Mouse (Mus musculus) brown adipose tissue, adult 24 weeks (tissue): Measurements from ENCODE around the gene Rhbdl1. TPM values are rescaled to one million over a fixed set of nuclear protein-coding genes. Genes with fewer than 3 reads are reported as not detected.

ENCODE experiments used
- H3K27ac ChIP-seq: fragments of 200-500 bp; replicated peaks from 2 replicates; pipeline ENCODE4 v1.5.1; 2012; ENCODE audit warnings: low read depth, mild to moderate bottlenecking, low read length
- H3K4me1 ChIP-seq: fragments of 200-500 bp; 2 replicates; pipeline ENCODE4 v1.6.1; 2012; ENCODE audit warnings: low read length, mixed read lengths; ENCODE audit not compliant: control insufficient read depth, insufficient read depth, insufficient read length
- H3K4me3 ChIP-seq: fragments of 200-500 bp; 2 replicates; pipeline ENCODE4 v1.5.1; 2012; ENCODE audit warnings: low read depth, mild to moderate bottlenecking, low read length, moderate library complexity; ENCODE audit not compliant: insufficient read depth
- polyA plus RNA-seq: library from polyadenylated mRNA; stranded (reverse); fragments of >200 nt; gene quantifications from 2 replicates; pipeline ENCODE4 v1.2.4, GENCODE M21; 2012; ENCODE audit not compliant: missing spikeins, insufficient read depth, insufficient read length

Gene Rhbdl1
- polyA plus RNA-seq, 1 experiment = 3.4 TPM

DNA sequence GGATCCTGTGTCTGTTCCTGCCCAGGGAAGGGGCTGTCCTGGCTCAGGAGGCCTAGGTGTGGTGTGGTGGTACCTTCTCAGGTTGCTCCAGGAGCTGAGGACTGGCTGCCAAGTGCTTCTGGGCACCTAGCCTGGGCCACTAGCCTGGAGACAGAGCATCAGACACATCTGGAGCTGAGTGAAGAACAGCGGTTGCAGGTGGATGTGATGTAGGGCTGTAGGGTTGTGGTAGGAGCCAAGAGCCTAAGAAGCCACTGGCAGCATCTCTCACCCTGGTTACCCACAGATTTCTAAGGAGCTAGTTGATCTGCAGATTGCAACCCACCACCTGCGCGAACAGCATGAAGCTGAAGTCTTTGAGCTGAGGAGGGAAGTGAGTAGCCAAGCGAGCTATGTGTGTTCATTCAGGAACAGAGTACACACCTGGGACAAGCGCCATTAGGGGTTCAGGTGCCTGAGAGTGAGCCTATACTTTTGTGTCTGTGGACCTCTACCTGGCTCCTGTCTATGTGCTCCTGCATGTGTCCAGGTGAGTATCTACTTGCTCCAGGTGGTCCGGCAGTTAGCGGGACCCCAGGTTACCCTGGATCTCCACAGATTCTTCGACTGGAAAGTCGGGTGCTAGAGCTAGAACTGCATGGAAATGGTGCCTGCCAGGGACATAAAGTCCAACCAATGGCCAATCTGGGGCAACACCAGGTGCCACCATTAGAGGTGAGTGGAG, 50.2 kb downstream of the Rhbdl1 start:
- Histone ChIP-seq H3K4me3 (no peak overlapping the region), H3K4me1 (0 out of 2 replicates have a peak, but pooled peaks cover 5% of the 10 kb centered on the region), H3K27ac (no peak overlapping the region)

- 0 out of 2 replicates have a peak, but pooled peaks cover 2% of the 10 kb centered on the region for H3K4me1 ChIP-seq
- peak within 1 kb of the TSS; percentile 93 for H3K4me3 ChIP-seq
- H3K27ac ChIP-seq = no peak within 1 kb of the TSS
Measured at GRCm38 (mm10) chr17:25786280-25786679, 50.8 kb downstream of the Rhbdl1 start, which contains the start of gene Ccdc78. TSS of gene Ccdc78 (plus strand) at chr17:25786580.

DNA sequence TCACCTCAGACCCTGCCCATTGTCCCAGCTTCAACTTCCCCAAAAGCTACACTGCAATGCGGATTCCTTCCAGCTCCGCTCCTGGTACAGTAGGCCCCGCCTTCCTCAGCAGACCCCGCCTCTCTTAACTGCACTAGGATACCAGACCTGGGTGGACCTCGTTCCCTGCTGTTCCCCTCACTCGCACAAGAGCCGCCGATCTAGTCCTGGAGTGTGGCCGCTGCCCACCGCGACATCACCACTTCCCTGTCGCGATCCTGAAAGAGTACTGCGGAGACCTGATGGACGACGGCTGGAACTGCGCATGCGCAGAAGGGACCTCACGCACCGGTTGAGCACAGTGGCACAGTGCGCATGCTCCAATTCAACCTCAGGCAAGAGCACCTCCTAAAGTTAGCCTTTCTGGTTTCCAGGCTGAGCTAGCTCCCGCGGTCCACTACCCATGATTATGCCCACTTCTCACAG, 51.8 kb downstream of the Rhbdl1 start, which contains the start of gene Haghl:
Haghl (minus strand) TSS at position 393 of the 465 bp plus-strand sequence.
- Histone ChIP-seq H3K4me3 (peak within 1 kb of the TSS; percentile 93), H3K27ac (no peak within 1 kb of the TSS)

More for the DNA sequence above, 51.8 kb downstream of the Rhbdl1 start, which contains the start of gene Haghl:
- H3K4me1 ChIP-seq = no peaks in the 10 kb centered on the region

Other genes with a start within 250 kb of the Rhbdl1 start
- gene Gng13, start 120.1 kb downstream of the Rhbdl1 start, polyA plus RNA-seq = not detected in 2 replicates
- 0.87 and 3.0 TPM in 2 replicates for gene Chtf18, start 109.9 kb downstream of the Rhbdl1 start, polyA plus RNA-seq
- 3.0 and 3.9 TPM in 2 replicates for gene Rpusd1, start 109.6 kb downstream of the Rhbdl1 start, polyA plus RNA-seq
- not detected in 2 replicates for gene Mslnl, start 101.3 kb downstream of the Rhbdl1 start, polyA plus RNA-seq
- not detected in 2 replicates for gene Msln, start 82.9 kb downstream of the Rhbdl1 start, polyA plus RNA-seq
- gene Narfl, start 63.5 kb downstream of the Rhbdl1 start, polyA plus RNA-seq = 40.5 and 42.4 TPM in 2 replicates
- 5.0 and 5.9 TPM in 2 replicates for gene Haghl, start 51.6 kb downstream of the Rhbdl1 start, polyA plus RNA-seq
- gene Ccdc78, start 50.7 kb downstream of the Rhbdl1 start, polyA plus RNA-seq = not detected in 2 replicates
- 41.4 and 42.8 TPM in 2 replicates for gene Fam173a, start 44.4 kb downstream of the Rhbdl1 start, polyA plus RNA-seq
- gene AC134908.4, start 41.6 kb downstream of the Rhbdl1 start, polyA plus RNA-seq = 4.6 TPM in 1 of 2 replicates, not detected in the other
- 1.8 and 3.2 TPM in 2 replicates for gene Metrn, start 40.2 kb downstream of the Rhbdl1 start, polyA plus RNA-seq
- gene Fbxl16, start 28.2 kb downstream of the Rhbdl1 start, polyA plus RNA-seq = 0.42 and 0.79 TPM in 2 replicates
- gene Wdr24, start 13.7 kb downstream of the Rhbdl1 start, polyA plus RNA-seq = 6.3 and 7.1 TPM in 2 replicates
- 29.2 and 37.3 TPM in 2 replicates for gene Jmjd8, start 8.4 kb downstream of the Rhbdl1 start, polyA plus RNA-seq
- gene Stub1, start 3.9 kb downstream of the Rhbdl1 start, polyA plus RNA-seq = 65.3 and 69.4 TPM in 2 replicates
- 0.95 and 1.6 TPM in 2 replicates for gene Gm20683, start 4.5 kb upstream of the Rhbdl1 start, polyA plus RNA-seq
- gene Rhot2, start 7.6 kb upstream of the Rhbdl1 start, polyA plus RNA-seq = 69.0 and 72.5 TPM in 2 replicates
- gene Wdr90, start 24.2 kb upstream of the Rhbdl1 start, polyA plus RNA-seq = 1.6 and 2.4 TPM in 2 replicates
- 432 and 445 TPM in 2 replicates for gene Mcrip2, start 31.5 kb upstream of the Rhbdl1 start, polyA plus RNA-seq
- gene Mettl26, start 37.8 kb upstream of the Rhbdl1 start, polyA plus RNA-seq = 47.5 and 52.1 TPM in 2 replicates
- not detected in 2 replicates for gene Wfikkn1, start 43.6 kb upstream of the Rhbdl1 start, polyA plus RNA-seq
- 6.3 and 7.0 TPM in 2 replicates for gene Rab40c, start 82.4 kb upstream of the Rhbdl1 start, polyA plus RNA-seq
- 65.6 and 109 TPM in 2 replicates for gene Pigq, start 107.6 kb upstream of the Rhbdl1 start, polyA plus RNA-seq
- not detected in 2 replicates for gene Nhlrc4, start 107.7 kb upstream of the Rhbdl1 start, polyA plus RNA-seq
- not detected in 2 replicates for gene A930017K11Rik, start 115.3 kb upstream of the Rhbdl1 start, polyA plus RNA-seq
- gene Capn15, start 148.5 kb upstream of the Rhbdl1 start, polyA plus RNA-seq = 4.7 and 5.6 TPM in 2 replicates
- gene Rab11fip3, start 232.3 kb upstream of the Rhbdl1 start, polyA plus RNA-seq = 5.3 and 5.7 TPM in 2 replicates